Comparison of ENCODE assay signal across 19 mouse cellular contexts in genomic region chr15:60392267-60392666, GRCm38 (mm10).
DNase-seq lines count a peak whose midpoint lies in the region; ATAC-seq and TF ChIP-seq lines count a peak whose summit lies in the region.
"Had no signal": no experiment of that assay in that cellular context is flagged by ENCODE, and none has a peak within 500 bp of the region (broad histone marks: within the 10 kb centered on the region; RNA-seq: fewer than 3 reads in every experiment).

No protein-coding gene starts in this region.

- ATAC-seq in hindbrain, embryonic 15.5 days (ENCODE audit: low FRiP score, low read depth) = peak; percentile 79; the same call in 1 of the 2 replicates
- ATAC-seq in hindbrain, embryonic 11.5 days (ENCODE audit: low FRiP score) = no peak
- no peak for ATAC-seq in midbrain, postnatal 0 days (ENCODE audit: low FRiP score)
- ATAC-seq in midbrain, embryonic 15.5 days (replicated peaks) = no peak
- ATAC-seq: forebrain, embryonic 15.5 days had no signal

- no peak for TF ChIP-seq POLR2A in cerebellum, adult 2 months (IDR thresholded peaks at IDR 0.05; ENCODE audit: borderline replicate concordance, insufficient read depth, low read length)
- no peak for TF ChIP-seq POLR2A in testis, adult 2 months (IDR thresholded peaks at IDR 0.05; ENCODE audit: control insufficient read depth, low read depth, low read length)

- WGBS in cerebellum, adult 2 months = 25% methylated on average over 7 of the region's 7 CpGs
- 58% methylated on average over 7 of the region's 7 CpGs for WGBS in hindbrain, embryonic 15.5 days
- 80% methylated on average over 7 of the region's 7 CpGs for WGBS in hindbrain, embryonic 11.5 days
- WGBS in midbrain, postnatal 0 days = 63% methylated on average over 7 of the region's 7 CpGs
- WGBS in midbrain, embryonic 15.5 days = 65% methylated on average over 7 of the region's 7 CpGs

- no peak overlapping the region for H3K4me2 ChIP-seq in hindbrain, embryonic 15.5 days
- H3K4me2 ChIP-seq in hindbrain, embryonic 11.5 days (replicated peaks; ENCODE audit: low read depth, low read length) = no peak overlapping the region
- H3K4me2 ChIP-seq in midbrain, postnatal 0 days (ENCODE audit: low read depth, low read length, poor library complexity, severe bottlenecking) = no peak overlapping the region
- no peak overlapping the region for H3K4me2 ChIP-seq in midbrain, embryonic 15.5 days
- H3K4me2 ChIP-seq: forebrain, embryonic 15.5 days; heart, embryonic 13.5 days; midbrain, embryonic 12.5 days; neural tube, embryonic 13.5 days had no signal

- no peak overlapping the region for H3K9ac ChIP-seq in hindbrain, embryonic 15.5 days
- H3K9ac ChIP-seq in hindbrain, embryonic 11.5 days (ENCODE audit: low read depth, low read length) = no peak overlapping the region
- H3K9ac ChIP-seq in midbrain, postnatal 0 days (replicated peaks; ENCODE audit: low read length, poor library complexity, severe bottlenecking) = no peak overlapping the region
- no peak overlapping the region for H3K9ac ChIP-seq in midbrain, embryonic 15.5 days
- H3K9ac ChIP-seq: forebrain, embryonic 15.5 days; heart, embryonic 13.5 days; midbrain, embryonic 12.5 days; neural tube, embryonic 13.5 days had no signal

- H3K9me3 ChIP-seq in hindbrain, embryonic 15.5 days = no peaks in the 10 kb centered on the region
- H3K9me3 ChIP-seq in hindbrain, embryonic 11.5 days (ENCODE audit: control insufficient read depth, low read length) = no peaks in the 10 kb centered on the region
- H3K9me3 ChIP-seq in midbrain, postnatal 0 days (ENCODE audit: low read length) = no peaks in the 10 kb centered on the region
- no peaks in the 10 kb centered on the region for H3K9me3 ChIP-seq in midbrain, embryonic 15.5 days
- H3K9me3 ChIP-seq: embryonic facial prominence, embryonic 10.5 days; forebrain, embryonic 15.5 days; heart, embryonic 13.5 days; midbrain, embryonic 12.5 days; neural tube, embryonic 13.5 days had no signal

- DNase-seq in cerebellum, postnatal 10 days = peak; percentile 66 to 74
- DNase-seq in cerebellum, adult 2 months = no peak
- DNase-seq in hindbrain, embryonic 11.5 days (ENCODE audit: low spot score) = no peak
- peak; percentile 65 for DNase-seq in midbrain, postnatal 0 days (ENCODE audit: low spot score)
- DNase-seq in testis, postnatal 14 days (ENCODE audit: low spot score) = no peak
- DNase-seq: adrenal gland, postnatal 10 days; cerebellum, adult 8-10 months; heart, adult 18-20 months; kidney, adult 11 months; thymus, postnatal 14 days had no signal

- no peaks in the 10 kb centered on the region for H3K27me3 ChIP-seq in cerebellum, adult 2 months (ENCODE audit: control insufficient read depth, insufficient read depth, low read length)
- no peaks in the 10 kb centered on the region for H3K27me3 ChIP-seq in hindbrain, embryonic 15.5 days
- no peaks in the 10 kb centered on the region for H3K27me3 ChIP-seq in hindbrain, embryonic 11.5 days (ENCODE audit: control insufficient read depth, insufficient read depth, low read length)
- no peaks in the 10 kb centered on the region for H3K27me3 ChIP-seq in midbrain, postnatal 0 days (ENCODE audit: insufficient read depth, low read length)
- no peaks in the 10 kb centered on the region for H3K27me3 ChIP-seq in midbrain, embryonic 15.5 days (replicated peaks)
- H3K27me3 ChIP-seq in testis, adult 2 months (ENCODE audit: control insufficient read depth, insufficient read depth, low read length) = no peaks in the 10 kb centered on the region
- H3K27me3 ChIP-seq: forebrain, embryonic 15.5 days; heart, embryonic 13.5 days; midbrain, embryonic 12.5 days; neural tube, embryonic 13.5 days had no signal

- H3K27ac ChIP-seq in cerebellum, adult 2 months (ENCODE audit: insufficient read depth, low read length) = no peak overlapping the region
- no peak overlapping the region for H3K27ac ChIP-seq in hindbrain, embryonic 15.5 days (replicated peaks)
- H3K27ac ChIP-seq in hindbrain, embryonic 11.5 days (ENCODE audit: low read depth, low read length) = no peak overlapping the region
- H3K27ac ChIP-seq in midbrain, postnatal 0 days (ENCODE audit: low read depth, low read length) = no peak overlapping the region
- no peak overlapping the region for H3K27ac ChIP-seq in midbrain, embryonic 15.5 days
- H3K27ac ChIP-seq in testis, adult 2 months (ENCODE audit: control insufficient read depth, insufficient read depth, low read depth, low read length) = no peak overlapping the region
- H3K27ac ChIP-seq: embryonic facial prominence, embryonic 10.5 days; forebrain, embryonic 15.5 days; heart, embryonic 13.5 days; midbrain, embryonic 12.5 days; neural tube, embryonic 13.5 days had no signal

- TF ChIP-seq CTCF in cerebellum, adult 2 months (IDR thresholded peaks at IDR 0.05; ENCODE audit: borderline replicate concordance, insufficient read depth, low read depth, low read length) = no peak
- no peak for TF ChIP-seq CTCF in midbrain, postnatal 0 days (IDR thresholded peaks at IDR 0.05)
- no peak for TF ChIP-seq CTCF in testis, adult 2 months (IDR thresholded peaks at IDR 0.05; ENCODE audit: control insufficient read depth, insufficient read depth, insufficient replicate concordance, low read depth, low read length)

- H3K4me1 ChIP-seq in cerebellum, adult 2 months (ENCODE audit: control insufficient read depth, insufficient read depth, low read length) = no peaks in the 10 kb centered on the region
- H3K4me1 ChIP-seq in hindbrain, embryonic 15.5 days (replicated peaks) = no peaks in the 10 kb centered on the region
- no peaks in the 10 kb centered on the region for H3K4me1 ChIP-seq in hindbrain, embryonic 11.5 days (replicated peaks; ENCODE audit: control insufficient read depth, insufficient read depth, low read length)
- no peaks in the 10 kb centered on the region for H3K4me1 ChIP-seq in midbrain, postnatal 0 days (ENCODE audit: insufficient read depth, low read length)
- H3K4me1 ChIP-seq in midbrain, embryonic 15.5 days = no peaks in the 10 kb centered on the region
- no peaks in the 10 kb centered on the region for H3K4me1 ChIP-seq in testis, adult 2 months (ENCODE audit: control insufficient read depth, insufficient read depth, low read length)
- H3K4me1 ChIP-seq: embryonic facial prominence, embryonic 10.5 days; forebrain, embryonic 15.5 days; heart, embryonic 13.5 days; midbrain, embryonic 12.5 days; neural tube, embryonic 13.5 days had no signal

- H3K4me3 ChIP-seq in cerebellum, adult 2 months (replicated peaks; ENCODE audit: insufficient read depth, low read depth, low read length) = no peak overlapping the region
- no peak overlapping the region for H3K4me3 ChIP-seq in hindbrain, embryonic 15.5 days
- no peak overlapping the region for H3K4me3 ChIP-seq in hindbrain, embryonic 11.5 days (ENCODE audit: low read depth, low read length)
- no peak overlapping the region for H3K4me3 ChIP-seq in midbrain, postnatal 0 days (ENCODE audit: low read depth, low read length)
- no peak overlapping the region for H3K4me3 ChIP-seq in midbrain, embryonic 15.5 days
- H3K4me3 ChIP-seq in testis, adult 2 months (ENCODE audit: control insufficient read depth, low read depth, low read length) = peak overlapping the region; percentile 25
- H3K4me3 ChIP-seq: embryonic facial prominence, embryonic 10.5 days; forebrain, embryonic 15.5 days; heart, embryonic 13.5 days; midbrain, embryonic 12.5 days; myocyte; neural tube, embryonic 13.5 days had no signal

- H3K36me3 ChIP-seq in hindbrain, embryonic 15.5 days = no peaks in the 10 kb centered on the region
- H3K36me3 ChIP-seq in hindbrain, embryonic 11.5 days (ENCODE audit: control insufficient read depth, insufficient read depth, low read length) = no peaks in the 10 kb centered on the region
- H3K36me3 ChIP-seq in midbrain, postnatal 0 days (ENCODE audit: insufficient read depth, low read length) = no peaks in the 10 kb centered on the region
- no peaks in the 10 kb centered on the region for H3K36me3 ChIP-seq in midbrain, embryonic 15.5 days (replicated peaks)
- H3K36me3 ChIP-seq in testis, adult 2 months (ENCODE audit: control insufficient read depth, insufficient read depth, low read length) = no peaks in the 10 kb centered on the region
- H3K36me3 ChIP-seq: embryonic facial prominence, embryonic 10.5 days; forebrain, embryonic 15.5 days; heart, embryonic 13.5 days; midbrain, embryonic 12.5 days; neural tube, embryonic 13.5 days had no signal

Comparison
In these comparisons a context has a peak if more than half of its experiments do, and no peak if none do; other contexts are left out.
1. DNase-seq: peak in cerebellum, postnatal 10 days (2 of 2) and midbrain, postnatal 0 days (single experiment); none in cerebellum, adult 2 months (0 of 2), hindbrain, embryonic 11.5 days (single experiment) and testis, postnatal 14 days (single experiment).